9 mouse cellular contexts compared by ENCODE assay signal in genomic region chr8:84592015-84592662, GRCm38 (mm10).
DNase-seq lines count a peak whose midpoint lies in the region; ATAC-seq lines count a peak whose summit lies in the region.
"Had no signal": no experiment of that assay in that cellular context is flagged by ENCODE, and none has a peak within 500 bp of the region (broad histone marks: within the 10 kb centered on the region; RNA-seq: fewer than 3 reads in every experiment).

No protein-coding gene starts in this region.

- H3K4me3 ChIP-seq in heart, embryonic 13.5 days, result peak overlapping the region; percentile 14; the same call in 1 of the 2 replicates
- H3K4me3 ChIP-seq: lung, embryonic 15.5 days had no signal

- no peaks in the 10 kb centered on the region for H3K36me3 ChIP-seq in heart, embryonic 13.5 days
- H3K36me3 ChIP-seq: lung, embryonic 15.5 days had no signal

- peaks cover 19% of the 10 kb centered on the region; the same call in 1 of the 2 replicates for H3K27me3 ChIP-seq in heart, embryonic 13.5 days (replicated peaks)

- peak overlapping the region; percentile 54 for H3K4me2 ChIP-seq in heart, embryonic 13.5 days
- H3K4me2 ChIP-seq: lung, embryonic 15.5 days had no signal

- 13% methylated on average over 15 of the region's 15 CpGs for WGBS in heart, embryonic 13.5 days

- H3K9ac ChIP-seq in heart, embryonic 13.5 days, result no peak overlapping the region
- H3K9ac ChIP-seq: lung, embryonic 15.5 days had no signal

- peak overlapping the region; percentile 12; the same call in 1 of the 2 replicates for H3K27ac ChIP-seq in heart, embryonic 13.5 days (replicated peaks)
- H3K27ac ChIP-seq: lung, embryonic 15.5 days had no signal

- no peaks in the 10 kb centered on the region for H3K9me3 ChIP-seq in heart, embryonic 13.5 days
- H3K9me3 ChIP-seq: lung, embryonic 15.5 days had no signal

- peaks cover 21% of the 10 kb centered on the region for H3K4me1 ChIP-seq in heart, embryonic 13.5 days

- ATAC-seq in erythroid progenitor cell, adult 5-6 weeks (replicated peaks; ENCODE audit: low FRiP score, poor library complexity, severe bottlenecking), result peak; percentile 55
- no peak for ATAC-seq in heart, embryonic 13.5 days (ENCODE audit: extremely low read depth, insufficient number of reproducible peaks, low FRiP score, low TSS enrichment)

- DNase-seq in MEL-GATA-1-ER (ENCODE audit: extremely low read depth, low read depth), result peak; percentile 27
- DNase-seq in c-Kit-negative CD71-positive TER-119-positive erythroid progenitor cells, embryonic 14.5 days (ENCODE audit: low read depth, low spot score), result peak; percentile 67
- peak; percentile 73 for DNase-seq in layer of hippocampus, adult 9-10 months (ENCODE audit: low spot score)
- peak; percentile 87 for DNase-seq in lung, postnatal 10 days
- peak; percentile 78 for DNase-seq in right cerebral cortex, postnatal 25 days
- DNase-seq in urinary bladder, postnatal 14 days (ENCODE audit: low spot score), result peak; percentile 79

Comparison
In these comparisons a context has a peak if more than half of its experiments do, and no peak if none do; other contexts are left out.
1. DNase-seq: peak in every context shown above with its lines; median percentile 87 in lung, postnatal 10 days; 79 in urinary bladder, postnatal 14 days; 78 in right cerebral cortex, postnatal 25 days; 73 in layer of hippocampus, adult 9-10 months; 67 in c-Kit-negative CD71-positive TER-119-positive erythroid progenitor cells, embryonic 14.5 days; 27 in MEL-GATA-1-ER.